8 mouse cellular contexts compared by ENCODE assay signal in genomic region chr9:43107187-43107517, GRCm38 (mm10). TPM values are rescaled to one million over a fixed set of nuclear protein-coding genes. Genes with fewer than 3 reads are reported as not detected.
DNase-seq lines count a peak whose midpoint lies in the region; ATAC-seq and TF ChIP-seq lines count a peak whose summit lies in the region.

Gene Arhgef12, minus strand, starts transcription at chr9:43107239.

- TF ChIP-seq POLR2A in brain, embryonic 14.5 days (IDR thresholded peaks at IDR 0.05; ENCODE audit: borderline replicate concordance, extremely low read depth, insufficient read depth, insufficient read length, poor library complexity, severe bottlenecking), result no peak
- no peak for TF ChIP-seq POLR2A in small intestine, adult 2 months (IDR thresholded peaks at IDR 0.05; ENCODE audit: low read depth, low read length)

- H3K27me3 ChIP-seq in forebrain, embryonic 11.5 days (ENCODE audit: control insufficient read depth, insufficient read depth, low read length), result no peaks in the 10 kb centered on the region
- H3K27me3 ChIP-seq in small intestine, adult 2 months (ENCODE audit: control insufficient read depth, insufficient read depth, low read length), result no peaks in the 10 kb centered on the region

- ATAC-seq in forebrain, embryonic 11.5 days (replicated peaks; ENCODE audit: low FRiP score), result no peak

- peak within 1 kb of the TSS; percentile 61 for H3K4me2 ChIP-seq in forebrain, embryonic 11.5 days (ENCODE audit: low read depth, low read length, severe bottlenecking)

- peak within 1 kb of the TSS; percentile 91 for H3K9ac ChIP-seq in forebrain, embryonic 11.5 days (ENCODE audit: low read length)

- no peaks in the 10 kb centered on the region; the same call in 1 of the 2 replicates for H3K4me1 ChIP-seq in forebrain, embryonic 11.5 days (replicated peaks; ENCODE audit: control insufficient read depth, insufficient read depth, low read length)
- H3K4me1 ChIP-seq in small intestine, adult 2 months (ENCODE audit: control insufficient read depth, insufficient read depth, insufficient read length, low read length), result peaks cover 4% of the 10 kb centered on the region

- no peaks in the 10 kb centered on the region; the same call in 1 of the 2 replicates for H3K36me3 ChIP-seq in forebrain, embryonic 11.5 days (ENCODE audit: control insufficient read depth, insufficient read depth, low read length)
- H3K36me3 ChIP-seq in small intestine, adult 2 months (ENCODE audit: control insufficient read depth, insufficient read depth, low read length), result no peaks in the 10 kb centered on the region

- peak; percentile 67; the same call in 1 of the 2 replicates for TF ChIP-seq CTCF in brain, embryonic 14.5 days (IDR thresholded peaks at IDR 0.05; ENCODE audit: borderline replicate concordance, extremely low read depth, insufficient read depth, insufficient read length)
- no peak for TF ChIP-seq CTCF in small intestine, adult 2 months (IDR thresholded peaks at IDR 0.05; ENCODE audit: extremely low read depth, insufficient read length, insufficient replicate concordance, low read depth, low read length)

- H3K4me3 ChIP-seq in forebrain, embryonic 11.5 days (ENCODE audit: low read depth, low read length), result peak within 1 kb of the TSS; percentile 89
- peak within 1 kb of the TSS; percentile 96 for H3K4me3 ChIP-seq in small intestine, adult 2 months (ENCODE audit: low read depth, low read length)

- intact Hi-C loops in heart, postnatal 25 days (cut with DNase I), result loop anchor here (1.0 kb wide), 1 partner anchor 107 kb away; no protein-coding TSS in a partner anchor

- peak within 1 kb of the TSS; percentile 73; the same call in 1 of the 2 replicates for H3K27ac ChIP-seq in forebrain, embryonic 11.5 days (ENCODE audit: low read depth, low read length)
- H3K27ac ChIP-seq in small intestine, adult 2 months (ENCODE audit: insufficient read depth, low read depth, low read length), result peak within 1 kb of the TSS; percentile 76

- peak in 1 of 2 experiments; percentile 80 for DNase-seq in frontal cortex, adult 2 months (ENCODE audit: extremely low spot score in 1 of 2, low spot score in 1 of 2)
- DNase-seq in frontal cortex, postnatal 10 days (ENCODE audit: low spot score in 2 of 2), result no peak
- DNase-seq in brain, embryonic 14.5 days (ENCODE audit: low read depth), result peak; percentile 82
- no peak for DNase-seq in forebrain, embryonic 11.5 days (ENCODE audit: low spot score)
- DNase-seq in heart, postnatal 25 days (ENCODE audit: low spot score), result peak; percentile 36
- DNase-seq in layer of hippocampus, adult 18-20 months (ENCODE audit: low spot score in 2 of 2), result peak in 1 of 2 experiments; percentile 77
- peak; percentile 74 to 83 for DNase-seq in lung, adult 18-20 months

- WGBS in forebrain, embryonic 11.5 days, result 48% methylated on average over 10 of the region's 10 CpGs
- WGBS in small intestine, adult 2 months, result 4% methylated on average over 10 of the region's 10 CpGs

- no peaks in the 10 kb centered on the region for H3K9me3 ChIP-seq in forebrain, embryonic 11.5 days (ENCODE audit: control insufficient read depth, low read length)

RNA-seq across cellular contexts. Expression of gene Arhgef12, which starts in this region (rescaled TPM):
- 63.2 and 67.2 TPM in 2 replicates for polyA plus RNA-seq in frontal cortex, adult 2 months (2012; rRNA removed)
- polyA plus RNA-seq in brain, embryonic 14.5 days (2012; rRNA removed), result 40.0 and 61.9 TPM in 2 replicates
- polyA plus RNA-seq in forebrain, embryonic 11.5 days (2014; fragmentation: Nextera tagmentation; extraction: Ambion mirVana), result 14.6 and 14.8 TPM in 2 replicates
- 100 to 1,000 TPM; 140 to 166 TPM for total RNA-seq in heart, postnatal 25 days (2021)
- 100 to 1,000 TPM; 149 to 151 TPM for total RNA-seq in layer of hippocampus, adult 18-20 months (2021)
- 3.9 and 7.4 TPM in 2 replicates for polyA plus RNA-seq in small intestine, adult 2 months (2012; rRNA removed)

Comparison
In these comparisons a context has a peak if more than half of its experiments do, and no peak if none do; other contexts are left out.
1. DNase-seq: peak in brain, embryonic 14.5 days (single experiment), heart, postnatal 25 days (single experiment) and lung, adult 18-20 months (2 of 2); none in frontal cortex, postnatal 10 days (0 of 2) and forebrain, embryonic 11.5 days (single experiment).